24 mouse cellular contexts compared by ENCODE assay signal in genomic region chr13:59669946-59670345, GRCm38 (mm10). TPM values are rescaled to one million over a fixed set of nuclear protein-coding genes. Genes with fewer than 3 reads are reported as not detected.
DNase-seq lines count a peak whose midpoint lies in the region; ATAC-seq and TF ChIP-seq lines count a peak whose summit lies in the region.
"Had no signal": no experiment of that assay in that cellular context is flagged by ENCODE, and none has a peak within 500 bp of the region (broad histone marks: within the 10 kb centered on the region; RNA-seq: fewer than 3 reads in every experiment).

No protein-coding gene starts in this region.

- peaks cover 25% of the 10 kb centered on the region for H3K4me1 ChIP-seq in intestine, embryonic 16.5 days (ENCODE audit: control insufficient read depth, insufficient read depth, low read length)
- H3K4me1 ChIP-seq in intestine, postnatal 0 days (replicated peaks; ENCODE audit: control insufficient read depth, insufficient read depth, low read length): 0 out of 2 replicates have a peak, but pooled peaks cover 3% of the 10 kb centered on the region

- no peaks in the 10 kb centered on the region for H3K36me3 ChIP-seq in intestine, embryonic 16.5 days (ENCODE audit: control insufficient read depth, insufficient read depth, low read length)
- peaks cover 6% of the 10 kb centered on the region; the same call in 1 of the 2 replicates for H3K36me3 ChIP-seq in intestine, postnatal 0 days (ENCODE audit: control insufficient read depth, insufficient read depth)
- H3K36me3 ChIP-seq: hindbrain, embryonic 15.5 days; intestine, embryonic 15.5 days had no signal

- H3K9me3 ChIP-seq in intestine, embryonic 16.5 days (ENCODE audit: control insufficient read depth, low read length): no peaks in the 10 kb centered on the region
- H3K9me3 ChIP-seq in intestine, postnatal 0 days (ENCODE audit: control insufficient read depth): no peaks in the 10 kb centered on the region
- H3K9me3 ChIP-seq: forebrain, embryonic 13.5 days; heart, embryonic 15.5 days; hindbrain, embryonic 15.5 days; intestine, embryonic 15.5 days; midbrain, embryonic 12.5 days had no signal

- ATAC-seq in intestine, embryonic 16.5 days: no peak
- ATAC-seq in intestine, postnatal 0 days: no peak
- ATAC-seq: forebrain, embryonic 13.5 days; lung, postnatal 0 days had no signal

- H3K4me2 ChIP-seq in intestine, embryonic 16.5 days (ENCODE audit: low read depth, low read length): no peak overlapping the region
- no peak overlapping the region for H3K4me2 ChIP-seq in intestine, postnatal 0 days (replicated peaks; ENCODE audit: low read depth)
- H3K4me2 ChIP-seq: forebrain, embryonic 13.5 days; heart, embryonic 15.5 days; hindbrain, embryonic 15.5 days; intestine, embryonic 15.5 days; midbrain, embryonic 12.5 days had no signal

- H3K27ac ChIP-seq in intestine, embryonic 16.5 days (ENCODE audit: low read length): 0 out of 2 replicates have a peak overlapping the region, but pooled peaks have one; percentile 94
- no peak overlapping the region for H3K27ac ChIP-seq in intestine, postnatal 0 days (ENCODE audit: low read depth, low read length)
- H3K27ac ChIP-seq: forebrain, embryonic 13.5 days; heart, embryonic 15.5 days; hindbrain, embryonic 15.5 days; midbrain, embryonic 12.5 days had no signal

- H3K27me3 ChIP-seq in intestine, embryonic 16.5 days (replicated peaks; ENCODE audit: control insufficient read depth, insufficient read depth, low read length): no peaks in the 10 kb centered on the region
- no peaks in the 10 kb centered on the region for H3K27me3 ChIP-seq in intestine, postnatal 0 days (replicated peaks; ENCODE audit: control insufficient read depth, insufficient read depth, low read length)
- H3K27me3 ChIP-seq: forebrain, embryonic 13.5 days; heart, embryonic 15.5 days; hindbrain, embryonic 15.5 days; intestine, embryonic 15.5 days; midbrain, embryonic 12.5 days had no signal

- no peak overlapping the region for H3K9ac ChIP-seq in intestine, embryonic 16.5 days (ENCODE audit: low read depth, low read length)
- H3K9ac ChIP-seq in intestine, postnatal 0 days (ENCODE audit: low read depth, low read length): no peak overlapping the region
- H3K9ac ChIP-seq: forebrain, embryonic 13.5 days; heart, embryonic 15.5 days; hindbrain, embryonic 15.5 days; intestine, embryonic 15.5 days; midbrain, embryonic 12.5 days had no signal

- peak; percentile 71 for DNase-seq in right cerebral cortex, adult 18-20 months
- DNase-seq in right cerebral cortex, postnatal 14 days: no peak
- peak; percentile 81 for DNase-seq in layer of hippocampus, adult 9-11 months
- no peak for DNase-seq in testis, postnatal 14 days (ENCODE audit: low spot score)
- no peak for DNase-seq in urinary bladder, postnatal 10 days (ENCODE audit: low spot score)
- DNase-seq: adrenal gland, postnatal 25 days; cerebellum, adult 2 months; gastrocnemius, postnatal 25 days; heart, adult 2 months; heart, postnatal 4 days; thymus, postnatal 25 days had no signal

- no peak for TF ChIP-seq CTCF in intestine, postnatal 0 days (IDR thresholded peaks at IDR 0.05; ENCODE audit: low read depth)

- no peak overlapping the region for H3K4me3 ChIP-seq in intestine, embryonic 16.5 days (ENCODE audit: low read length)
- H3K4me3 ChIP-seq in intestine, postnatal 0 days (ENCODE audit: low read depth, low read length): no peak overlapping the region
- H3K4me3 ChIP-seq: forebrain, embryonic 13.5 days; heart, adult 2 months; heart, embryonic 15.5 days; hindbrain, embryonic 15.5 days; intestine, embryonic 15.5 days; midbrain, embryonic 12.5 days had no signal

- 82% methylated on average over 10 of the region's 10 CpGs for WGBS in intestine, embryonic 16.5 days
- WGBS in intestine, postnatal 0 days: 86% methylated on average over 10 of the region's 10 CpGs

RNA-seq across cellular contexts. Expression of gene Golm1, which starts 5.7 kb away (rescaled TPM):
- 85.4 and 90.4 TPM in 2 replicates for polyA plus RNA-seq in intestine, embryonic 16.5 days (2015; fragmentation: Nextera tagmentation; extraction: Ambion mirVana)
- 29.6 and 34.3 TPM in 2 replicates for polyA plus RNA-seq in intestine, postnatal 0 days (2015; fragmentation: Nextera tagmentation; extraction: Ambion mirVana)

RNA-seq across cellular contexts. Expression of gene 4921517D22Rik, which starts 24.0 kb away (rescaled TPM):
- not detected in 2 replicates for polyA plus RNA-seq in intestine, embryonic 16.5 days (2015; fragmentation: Nextera tagmentation; extraction: Ambion mirVana)
- not detected in 2 replicates for polyA plus RNA-seq in intestine, postnatal 0 days (2015; fragmentation: Nextera tagmentation; extraction: Ambion mirVana)
- polyA plus RNA-seq: cerebellum, adult 2 months; embryonic facial prominence, embryonic 11.5 days; forebrain, embryonic 13.5 days; heart, adult 2 months; heart, embryonic 15.5 days; hindbrain, embryonic 15.5 days; intestine, embryonic 15.5 days; kidney, embryonic 16.5 days; large intestine, adult 2 months; liver, adult 2 months; lung, postnatal 0 days; midbrain, embryonic 12.5 days; neural tube, embryonic 14.5 days had no signal

RNA-seq across cellular contexts. Expression of gene Spata31d1a, which starts 40.2 kb away (rescaled TPM):
- not detected in 2 replicates for polyA plus RNA-seq in intestine, embryonic 16.5 days (2015; fragmentation: Nextera tagmentation; extraction: Ambion mirVana)
- not detected in 2 replicates for polyA plus RNA-seq in intestine, postnatal 0 days (2015; fragmentation: Nextera tagmentation; extraction: Ambion mirVana)
- polyA plus RNA-seq: embryonic facial prominence, embryonic 11.5 days; hindbrain, embryonic 15.5 days; intestine, embryonic 15.5 days; kidney, embryonic 16.5 days; large intestine, adult 2 months; liver, adult 2 months had no signal

RNA-seq across cellular contexts. Expression of gene Spata31d1b, which starts 42.1 kb away (rescaled TPM):
- not detected in 2 replicates for polyA plus RNA-seq in intestine, embryonic 16.5 days (2015; fragmentation: Nextera tagmentation; extraction: Ambion mirVana)
- polyA plus RNA-seq in intestine, postnatal 0 days (2015; fragmentation: Nextera tagmentation; extraction: Ambion mirVana): not detected in 2 replicates
- polyA plus RNA-seq: cerebellum, adult 2 months; embryonic facial prominence, embryonic 11.5 days; forebrain, embryonic 13.5 days; heart, embryonic 15.5 days; hindbrain, embryonic 15.5 days; intestine, embryonic 15.5 days; kidney, embryonic 16.5 days; large intestine, adult 2 months; liver, adult 2 months; lung, postnatal 0 days; midbrain, embryonic 12.5 days; neural tube, embryonic 14.5 days had no signal

Comparison
In these comparisons a context has a peak if more than half of its experiments do, and no peak if none do; other contexts are left out.
1. DNase-seq: peak in right cerebral cortex, adult 18-20 months (single experiment) and layer of hippocampus, adult 9-11 months (single experiment); none in right cerebral cortex, postnatal 14 days (single experiment), testis, postnatal 14 days (single experiment) and urinary bladder, postnatal 10 days (single experiment).